Mouse (Mus musculus): Measurements from ENCODE around the gene Kdelr3.

DNA sequence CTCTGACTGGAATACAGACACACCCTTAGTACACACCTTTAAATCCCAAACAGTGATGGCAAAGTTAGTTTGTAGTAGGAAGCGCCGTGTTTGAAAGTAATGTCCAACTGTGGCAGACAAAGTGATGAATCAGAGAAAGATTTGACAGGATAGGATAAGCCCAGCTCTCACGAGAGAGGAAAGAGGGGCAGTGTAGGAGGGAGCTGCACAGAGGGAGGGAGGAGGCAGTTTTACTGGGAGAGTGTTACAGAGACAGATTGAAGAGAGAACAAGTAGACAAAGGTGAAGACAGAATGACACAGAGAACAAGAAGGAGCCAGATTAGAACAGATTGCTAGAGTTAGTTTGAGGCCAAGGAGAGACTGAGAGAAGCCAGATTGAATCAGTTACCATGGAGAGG, 43.4 kb downstream of the Kdelr3 start:
- TF ChIP-seq CTCF (IDR thresholded peaks at IDR 0.05; ENCODE audit: control insufficient read depth, insufficient read depth, insufficient read length), result no peak
- TF ChIP-seq MYOG (IDR thresholded peaks at IDR 0.05; ENCODE audit: control insufficient read depth, extremely low read depth, insufficient read length), result no peak
- TF ChIP-seq CEBPB (IDR thresholded peaks at IDR 0.05; ENCODE audit: low read depth), result no peak
- no peak for TF ChIP-seq MAX (IDR thresholded peaks at IDR 0.05)
- no peak for TF ChIP-seq USF1 (IDR thresholded peaks at IDR 0.05; ENCODE audit: low read depth)
- TF ChIP-seq FOSL1 (IDR thresholded peaks at IDR 0.05; ENCODE audit: insufficient read depth, low read length, poor library complexity, severe bottlenecking), result no peak
- no peak for TF ChIP-seq MYOD1 (IDR thresholded peaks at IDR 0.05; ENCODE audit: control insufficient read depth, insufficient read length, low read depth)

Measured in C2C12 (cell line).